Mouse (Mus musculus): ENCODE data around the gene Tpmt. TPM values are rescaled to one million over a fixed set of nuclear protein-coding genes. Genes with fewer than 3 reads are reported as not detected.

Tpmt gene
- total RNA-seq (2021), result 1 to 10 TPM; 3.7 to 6.6 TPM
- long read RNA-seq, experiment 1, partial matches to known transcripts, result 0 of 5 reads
- long read RNA-seq, experiment 1, other reads (novel, unspliced or antisense), result 5 of 5 reads
- long read RNA-seq, experiment 2, partial matches to known transcripts, result 0 of 2 reads
- long read RNA-seq, experiment 2, other reads (novel, unspliced or antisense), result 2 of 2 reads

DNA sequence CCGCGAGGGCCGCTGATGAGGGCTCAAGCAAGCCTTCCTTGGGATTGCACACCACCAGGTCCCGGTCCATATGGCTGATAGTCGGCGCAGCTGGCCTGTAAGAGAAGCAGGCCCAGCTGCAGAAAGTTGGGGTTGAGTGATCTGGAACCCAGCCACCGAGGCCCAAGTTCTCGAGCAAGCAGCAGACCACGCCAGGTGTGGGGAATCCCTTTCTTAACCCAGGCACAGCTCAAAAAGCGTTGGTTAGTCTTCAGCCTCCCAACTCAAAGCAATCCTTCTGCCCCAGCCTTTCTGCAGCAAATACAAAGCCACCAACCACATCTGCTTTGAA is at the start of gene Tpmt:
Gene Tpmt (minus strand): TSS at position 121 of the 331 bp plus-strand sequence.
- peak; percentile 5 for DNase-seq (ENCODE audit: low spot score)

DNA sequence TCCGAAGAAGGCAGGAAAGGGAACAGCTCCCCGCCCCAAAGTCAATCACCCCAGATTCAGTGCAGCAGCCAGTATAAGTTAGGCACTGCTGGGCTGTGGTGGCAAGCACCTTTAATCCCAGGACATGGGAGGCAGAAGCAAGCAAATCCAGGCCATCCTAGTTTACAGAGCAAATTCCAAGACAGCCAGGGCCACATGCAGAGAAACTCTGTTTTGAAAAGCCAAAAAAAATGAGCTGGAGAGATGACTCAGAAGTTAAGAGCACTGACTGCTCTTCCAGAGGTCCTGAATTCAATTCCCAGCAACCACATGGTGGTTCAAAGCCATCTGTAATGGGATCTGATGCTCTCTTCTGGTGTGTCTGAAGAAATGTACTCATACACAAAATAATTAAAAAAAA is 49.3 kb upstream of the Tpmt start:
- DNase-seq (ENCODE audit: low spot score), result no peak

DNA sequence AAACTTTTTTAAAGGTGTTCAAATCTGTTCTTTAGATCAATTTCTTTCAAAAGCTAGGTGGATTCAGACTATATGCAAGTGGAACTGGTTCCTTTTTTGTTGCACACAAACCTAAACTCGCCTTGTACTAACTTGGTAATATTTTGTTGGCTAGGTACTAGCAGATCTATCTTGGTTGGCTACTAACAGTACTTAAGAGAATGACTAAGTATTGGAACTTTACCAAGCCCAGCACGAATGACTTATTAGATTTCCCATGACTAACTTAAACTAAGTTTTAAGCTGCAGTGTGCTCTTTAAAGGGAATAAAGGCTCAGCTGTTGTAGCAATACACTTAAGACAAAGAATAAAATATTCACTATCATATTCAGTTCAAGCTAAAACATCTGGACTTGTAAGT is 44.7 kb upstream of the Tpmt start:
- no peak for DNase-seq (ENCODE audit: low spot score)

DNA sequence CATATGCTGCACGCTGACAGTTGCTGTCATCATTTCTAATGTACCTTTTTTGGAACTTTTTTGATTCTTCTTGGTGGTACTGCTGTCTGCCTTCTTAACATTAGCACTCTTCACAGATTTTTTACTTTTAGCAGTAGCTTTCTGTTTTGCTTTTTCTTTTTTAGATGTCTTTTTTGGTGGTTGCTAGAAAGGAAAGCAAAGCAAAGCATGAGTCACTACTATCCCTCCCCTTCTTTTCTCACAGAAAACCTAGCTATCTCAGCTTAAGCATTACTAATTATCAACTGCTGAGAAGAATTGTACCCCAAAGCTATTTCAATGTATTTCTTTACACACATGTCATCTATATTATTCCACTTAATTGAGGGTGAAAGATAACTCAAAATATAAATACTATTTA is 43.9 kb upstream of the Tpmt start:
- no peak for DNase-seq (ENCODE audit: low spot score)

DNA sequence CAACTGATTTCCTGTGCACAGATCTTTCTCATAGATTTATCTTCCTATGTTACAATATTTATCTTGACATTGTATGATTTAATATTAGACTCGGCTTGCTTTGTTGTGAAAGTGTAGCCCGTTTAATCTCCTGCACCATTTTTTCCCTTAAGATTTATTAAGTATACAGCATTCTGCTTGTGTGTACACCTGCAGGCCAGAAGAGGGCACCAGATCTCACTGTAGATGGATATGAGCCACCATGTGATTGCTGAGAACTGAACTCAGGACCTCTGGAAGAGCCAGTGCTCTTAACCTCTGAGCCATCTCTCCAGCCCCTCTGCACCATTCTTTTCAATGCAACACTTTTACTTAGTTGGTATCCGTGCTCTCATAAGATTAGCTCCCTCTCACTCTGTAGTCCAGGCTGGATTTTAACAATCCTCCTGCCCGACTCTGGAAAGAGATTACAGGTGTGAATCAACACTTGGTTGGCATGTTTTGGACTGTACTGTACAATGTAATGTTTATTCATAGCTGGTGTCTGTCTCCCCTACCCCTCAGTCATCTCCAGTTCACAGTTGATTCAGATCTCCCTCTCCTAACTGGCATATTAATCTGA is 36.5 kb upstream of the Tpmt start:
- DNase-seq (ENCODE audit: low spot score), result no peak

DNA sequence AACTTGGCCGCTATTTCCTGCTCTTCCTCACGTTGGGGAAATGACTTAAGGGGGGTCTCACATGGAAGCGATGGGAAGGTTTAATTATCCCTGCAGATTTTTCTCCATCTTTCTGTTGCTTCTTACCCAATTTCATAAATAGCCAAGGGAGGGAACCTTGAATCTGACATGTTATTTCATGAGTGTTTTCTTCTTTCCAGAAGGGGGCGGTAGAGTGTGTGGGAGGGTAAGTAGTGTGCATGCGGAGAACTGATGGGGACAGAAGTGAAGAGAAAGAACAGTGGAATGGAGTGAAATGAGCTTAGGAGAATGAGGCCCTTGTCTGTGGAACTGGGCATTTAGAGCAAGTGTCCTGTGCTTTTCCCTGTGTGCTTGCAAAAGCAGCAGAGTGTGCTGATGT is 34.3 kb upstream of the Tpmt start:
- no peak for DNase-seq (ENCODE audit: low spot score)

DNA sequence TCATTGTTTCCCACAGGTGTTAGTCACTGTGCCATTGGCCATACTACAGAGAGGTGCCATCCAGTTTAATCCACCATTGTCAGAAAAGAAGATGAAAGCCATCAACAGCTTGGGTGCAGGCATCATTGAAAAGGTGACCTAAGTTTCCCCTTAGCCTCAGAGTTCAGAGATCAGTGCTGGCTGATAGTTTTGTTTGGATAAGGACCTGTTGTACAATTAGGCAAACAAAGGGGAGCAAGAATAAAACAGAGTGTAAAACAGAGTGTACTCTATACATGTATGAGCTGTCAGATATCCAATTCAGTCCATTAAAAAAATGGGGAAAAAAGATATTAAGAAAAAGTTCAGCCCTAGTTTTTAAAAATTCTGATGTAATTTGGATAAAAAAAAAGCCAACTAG is 32.8 kb upstream of the Tpmt start:
- DNase-seq (ENCODE audit: low spot score), result no peak

DNA sequence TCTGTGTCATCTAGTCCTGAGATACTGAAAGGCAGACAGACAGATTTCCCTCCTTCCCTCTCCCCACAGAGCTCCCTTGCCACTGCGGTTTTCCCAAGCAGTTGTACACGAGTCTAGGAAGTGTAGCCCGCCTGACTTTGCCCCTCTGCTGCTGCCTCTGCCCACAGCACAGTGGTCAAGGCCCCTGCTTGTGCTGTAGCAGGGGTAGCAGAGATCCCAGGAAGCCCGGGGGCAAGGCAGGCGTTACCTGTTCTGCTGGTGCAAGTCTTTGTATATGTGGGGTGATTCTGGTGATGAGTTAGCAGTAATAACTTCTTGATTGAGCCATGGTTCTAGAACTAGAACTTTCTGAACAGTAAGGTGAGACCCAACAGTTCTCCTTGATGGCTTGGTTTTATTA is 31.6 kb upstream of the Tpmt start:
- no peak for DNase-seq (ENCODE audit: low spot score)

DNA sequence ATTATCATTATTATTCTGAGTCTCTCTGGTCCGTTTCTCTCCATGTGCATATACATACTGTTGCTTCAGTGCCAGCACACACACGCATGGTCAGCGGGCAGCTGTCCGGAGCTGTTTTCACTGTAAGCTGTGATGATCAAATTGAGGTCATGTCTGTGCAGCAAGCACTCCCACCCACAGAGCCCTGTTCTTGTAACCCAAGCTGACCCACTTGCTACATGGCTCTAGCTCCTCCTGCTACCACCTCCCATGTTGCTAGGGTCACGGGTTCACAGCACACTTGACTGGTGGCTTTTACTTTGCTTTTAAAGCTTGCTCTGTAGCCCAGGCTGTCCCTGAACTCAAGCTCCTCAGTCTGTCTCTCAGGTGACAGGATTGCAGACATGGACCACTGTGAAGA is 27.9 kb upstream of the Tpmt start:
- no peak for DNase-seq (ENCODE audit: low spot score)

DNA sequence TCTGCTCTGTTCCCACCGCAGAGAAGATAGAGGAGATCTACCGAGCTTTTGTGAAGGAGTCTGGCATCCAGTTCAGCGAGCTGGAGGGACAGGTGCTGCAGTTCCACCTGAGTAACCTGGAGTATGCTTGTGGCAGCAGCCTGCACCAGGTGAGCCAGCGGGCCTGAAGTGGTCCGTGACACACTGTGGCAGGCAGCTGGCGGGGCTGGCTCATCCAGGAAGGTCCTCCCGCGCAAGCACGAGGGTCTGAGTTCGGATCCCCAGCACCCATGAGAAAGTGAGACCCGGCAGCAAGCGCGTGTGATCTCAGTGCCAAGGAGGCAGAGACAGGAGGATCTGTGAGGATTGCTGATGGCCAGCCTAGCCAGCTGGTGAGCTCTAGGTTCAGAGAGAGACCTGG is 27.3 kb upstream of the Tpmt start:
- no peak for DNase-seq (ENCODE audit: low spot score)

DNA sequence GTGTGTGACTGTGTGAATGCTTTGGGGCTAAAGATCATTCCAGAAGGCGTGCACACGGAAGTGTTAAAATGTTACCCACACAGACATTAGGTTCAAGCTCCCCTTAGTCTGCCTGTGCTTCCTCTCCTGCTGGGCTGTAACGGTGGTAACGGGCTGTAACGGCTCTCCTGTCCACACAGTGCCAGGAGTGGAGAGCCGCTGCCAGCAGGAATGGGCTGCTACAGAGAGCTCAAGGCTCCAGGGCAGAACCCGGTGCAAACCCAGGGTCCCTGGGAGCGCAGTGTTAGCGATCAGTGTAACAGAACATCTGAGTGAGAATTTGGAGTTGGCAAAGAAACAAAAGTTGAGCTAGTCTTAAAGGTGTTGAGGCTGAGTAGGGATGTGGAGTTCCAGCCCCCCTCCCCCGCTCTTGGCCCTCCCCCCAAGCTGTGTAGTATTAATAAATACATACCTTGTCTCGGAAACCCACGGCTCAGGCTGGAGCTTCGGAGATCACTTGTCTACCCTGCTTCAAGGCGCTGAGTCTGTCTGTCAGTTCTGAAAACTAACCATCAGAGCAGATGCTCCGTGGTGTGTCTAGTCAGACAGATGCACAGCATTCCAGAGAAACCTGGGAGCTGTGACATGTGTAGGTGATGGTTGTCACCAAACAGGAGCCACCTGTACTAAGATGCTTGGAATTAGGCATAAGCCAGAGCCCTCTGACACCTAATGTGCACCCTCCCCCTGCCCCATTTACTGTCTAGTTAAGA is 26.0 kb upstream of the Tpmt start:
- DNase-seq (ENCODE audit: low spot score), result no peak

DNA sequence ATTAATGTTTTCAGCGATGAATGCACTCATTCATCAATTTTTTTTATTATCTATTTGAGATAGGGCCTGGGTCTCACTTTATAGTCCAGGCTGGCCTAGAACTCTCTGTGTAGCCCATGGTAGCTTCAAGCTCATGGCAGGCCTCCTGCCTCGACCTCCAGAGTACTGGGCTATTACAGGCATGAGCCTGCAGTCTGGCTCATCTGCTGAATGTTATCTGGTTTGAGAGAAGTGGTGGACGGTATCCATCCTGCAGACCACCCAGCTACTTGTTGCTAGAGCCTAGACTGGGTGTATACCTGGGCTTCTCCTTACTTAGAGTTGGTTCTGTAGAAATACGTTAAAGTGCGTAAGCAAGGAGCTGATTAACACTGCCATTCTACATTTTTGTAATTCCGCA is 22.5 kb upstream of the Tpmt start:
- no peak for DNase-seq (ENCODE audit: low spot score)

DNA sequence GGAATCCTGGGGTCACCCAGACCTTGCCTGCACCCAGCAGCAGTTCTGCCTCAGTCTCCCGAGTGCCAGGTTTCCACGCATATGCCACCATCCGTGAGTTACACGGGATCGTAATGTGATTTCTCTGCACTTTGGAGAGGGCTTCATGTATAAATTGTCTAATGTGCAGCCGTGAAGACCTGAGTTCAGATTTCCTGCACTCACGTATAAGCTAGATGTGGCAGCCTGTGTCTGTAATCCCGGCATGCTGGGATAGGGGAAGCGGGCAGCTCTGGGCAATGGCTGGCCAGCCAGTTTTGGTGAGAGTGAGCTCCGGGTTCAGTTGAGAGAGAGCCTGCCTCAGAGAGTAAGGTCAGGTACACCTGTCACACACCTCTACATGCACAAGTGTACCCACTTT is 22.0 kb upstream of the Tpmt start:
- no peak for DNase-seq (ENCODE audit: low spot score)

DNA sequence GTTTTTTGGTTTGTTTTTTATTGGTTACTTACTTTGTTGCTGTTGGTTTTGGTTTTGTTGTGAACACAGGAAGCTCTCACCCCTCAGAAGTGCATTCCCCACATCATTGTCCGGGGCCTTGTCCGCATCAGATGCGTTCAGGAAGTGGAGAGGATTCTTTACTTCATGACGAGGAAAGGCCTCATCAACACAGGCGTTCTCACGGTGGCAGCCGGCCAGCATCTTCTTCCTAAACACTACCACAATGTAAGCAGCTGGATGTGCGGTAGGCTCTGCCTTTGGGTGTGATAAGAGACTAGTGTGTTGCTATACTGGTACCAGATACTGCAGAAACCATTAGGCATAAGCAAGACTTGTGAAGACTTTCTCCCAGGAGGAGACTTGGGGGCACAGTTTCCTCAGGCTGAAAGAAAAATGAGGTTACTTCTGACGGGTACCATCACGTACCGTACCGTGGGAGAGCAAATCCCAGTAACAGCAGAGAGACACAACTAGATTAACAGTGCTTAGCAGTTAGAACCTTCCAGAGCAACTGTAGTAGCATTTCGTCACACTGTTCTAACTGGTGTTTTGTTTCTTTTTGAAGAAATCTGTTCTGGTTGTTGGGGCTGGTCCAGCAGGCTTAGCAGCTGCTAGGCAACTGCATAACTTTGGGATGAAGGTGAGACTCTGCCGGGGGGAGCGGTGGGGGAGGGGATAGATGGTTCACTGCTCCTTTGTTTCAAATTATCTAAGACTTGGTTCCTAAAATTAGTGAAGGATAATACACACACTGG is 19.6 kb upstream of the Tpmt start:
- no peak for DNase-seq (ENCODE audit: low spot score)

DNA sequence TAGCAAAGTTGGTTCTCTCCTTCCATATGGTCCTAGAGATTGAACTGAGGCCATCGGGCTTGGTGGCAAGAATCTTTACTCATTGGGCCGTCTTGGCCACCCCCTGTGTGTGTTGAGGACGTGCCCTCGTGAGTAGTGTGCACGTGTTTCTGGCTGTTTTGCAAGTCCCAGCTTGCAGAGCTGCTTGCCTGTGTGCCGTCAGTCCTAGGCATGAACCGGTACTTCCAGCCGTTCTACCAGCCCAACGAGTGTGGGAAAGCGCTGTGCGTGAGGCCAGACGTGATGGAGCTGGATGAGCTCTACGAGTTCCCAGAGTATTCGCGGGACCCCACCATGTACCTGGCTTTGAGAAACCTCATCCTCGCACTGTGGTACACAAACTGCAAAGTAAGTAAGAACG is 18.2 kb upstream of the Tpmt start:
- DNase-seq (ENCODE audit: low spot score), result no peak

DNA sequence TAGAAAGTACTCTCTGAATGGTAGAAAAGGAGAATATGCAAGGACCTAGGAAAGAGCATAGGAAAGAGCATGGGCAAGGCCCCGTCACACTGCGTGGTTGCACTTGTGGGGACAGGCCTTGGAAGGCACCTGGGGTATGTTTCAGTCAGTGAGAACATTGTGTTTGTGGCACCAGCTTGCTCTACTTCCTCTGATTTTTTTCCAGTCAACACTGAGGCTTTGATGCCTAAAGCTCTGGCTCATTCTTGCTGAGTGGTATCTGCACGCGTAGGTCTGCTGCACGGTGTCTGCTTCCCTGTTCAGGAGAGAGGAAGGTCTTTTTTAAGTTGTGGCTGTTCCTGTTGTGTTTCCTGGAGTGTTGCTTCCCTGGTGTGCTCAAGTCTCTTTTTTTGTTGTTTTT is 12.2 kb upstream of the Tpmt start:
- DNase-seq (ENCODE audit: low spot score), result no peak

DNA sequence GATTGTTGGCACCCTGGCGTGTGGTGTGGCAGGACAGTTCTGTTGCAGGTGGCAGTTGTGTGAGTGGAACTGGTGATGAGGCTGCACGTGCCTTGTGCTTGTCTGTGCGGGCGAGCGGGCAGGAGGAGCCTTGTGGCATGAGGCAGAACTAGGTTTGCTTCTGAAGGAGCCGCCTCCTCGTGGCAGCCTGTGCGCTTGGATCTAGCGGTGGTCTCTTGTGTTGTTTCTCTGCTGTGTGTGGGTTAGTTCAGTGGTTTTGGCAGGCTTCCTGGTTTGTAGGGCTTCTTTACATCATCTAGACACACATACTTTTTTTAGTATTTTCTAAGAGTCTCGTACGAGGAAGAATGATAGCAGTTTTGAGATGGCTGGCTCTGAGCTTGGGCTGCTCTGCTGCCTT is 11.6 kb upstream of the Tpmt start:
- DNase-seq (ENCODE audit: low spot score), result no peak

DNA sequence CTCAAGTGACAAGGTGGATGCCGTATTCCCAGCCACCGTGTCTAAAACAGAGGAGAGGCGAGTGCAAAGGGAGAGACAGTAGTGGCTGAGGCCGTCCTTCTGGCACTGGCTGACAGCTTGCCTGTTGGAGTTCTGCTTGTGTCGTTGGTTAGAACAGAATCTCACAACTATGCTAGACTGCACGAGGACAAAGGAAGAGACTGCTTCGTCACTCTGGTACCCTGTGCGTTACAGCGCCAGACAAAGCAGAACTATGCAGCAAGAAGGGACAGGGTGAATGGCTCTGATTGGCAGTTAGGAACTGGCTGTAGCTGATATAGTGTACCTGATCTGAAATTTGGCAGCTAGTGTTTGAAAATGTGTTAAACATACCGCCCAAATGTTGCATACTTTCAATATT is 9.4 kb upstream of the Tpmt start:
- DNase-seq (ENCODE audit: low spot score), result no peak

DNA sequence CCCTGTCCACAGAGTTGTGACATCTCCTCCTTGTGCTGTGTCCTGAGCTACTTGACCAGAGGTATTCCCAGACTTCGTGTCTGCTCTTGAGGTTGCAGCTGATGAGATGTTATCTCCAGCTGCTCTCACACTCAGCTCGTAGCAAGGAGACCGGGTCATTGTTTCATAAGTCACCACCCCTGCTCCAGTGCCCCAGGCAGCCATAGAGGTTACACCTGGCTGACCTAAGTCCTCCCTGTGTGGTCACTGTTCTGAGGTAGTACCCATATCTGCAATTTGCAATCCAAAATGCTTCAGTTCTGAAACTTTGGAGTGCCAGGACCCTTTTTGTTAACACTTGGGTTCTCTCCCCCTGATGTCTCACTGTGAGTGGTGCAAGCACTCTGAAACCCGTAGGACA is 5.5 kb upstream of the Tpmt start:
- DNase-seq (ENCODE audit: low spot score), result no peak

DNA sequence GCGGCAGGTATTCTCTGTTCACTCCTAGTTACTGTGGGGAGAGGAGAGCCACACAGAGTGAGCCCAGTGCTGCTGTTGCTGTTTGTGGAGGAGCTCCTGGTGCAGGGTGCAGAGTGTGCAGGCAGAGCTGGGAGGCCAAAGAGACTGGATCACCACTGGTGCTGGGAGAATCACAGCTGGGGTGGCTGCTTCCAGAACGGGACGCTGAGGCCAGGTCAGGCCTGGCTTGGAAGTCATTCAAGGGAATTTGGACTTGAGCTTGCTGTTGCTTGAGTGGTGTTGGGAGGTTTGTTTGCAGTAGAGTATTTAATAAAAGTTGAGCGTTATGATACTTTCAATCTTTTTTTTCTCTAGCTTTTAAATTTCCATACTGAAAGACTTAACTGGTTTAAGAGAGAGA is 3.5 kb upstream of the Tpmt start:
- peak; percentile 24 for DNase-seq (ENCODE audit: low spot score)

DNA sequence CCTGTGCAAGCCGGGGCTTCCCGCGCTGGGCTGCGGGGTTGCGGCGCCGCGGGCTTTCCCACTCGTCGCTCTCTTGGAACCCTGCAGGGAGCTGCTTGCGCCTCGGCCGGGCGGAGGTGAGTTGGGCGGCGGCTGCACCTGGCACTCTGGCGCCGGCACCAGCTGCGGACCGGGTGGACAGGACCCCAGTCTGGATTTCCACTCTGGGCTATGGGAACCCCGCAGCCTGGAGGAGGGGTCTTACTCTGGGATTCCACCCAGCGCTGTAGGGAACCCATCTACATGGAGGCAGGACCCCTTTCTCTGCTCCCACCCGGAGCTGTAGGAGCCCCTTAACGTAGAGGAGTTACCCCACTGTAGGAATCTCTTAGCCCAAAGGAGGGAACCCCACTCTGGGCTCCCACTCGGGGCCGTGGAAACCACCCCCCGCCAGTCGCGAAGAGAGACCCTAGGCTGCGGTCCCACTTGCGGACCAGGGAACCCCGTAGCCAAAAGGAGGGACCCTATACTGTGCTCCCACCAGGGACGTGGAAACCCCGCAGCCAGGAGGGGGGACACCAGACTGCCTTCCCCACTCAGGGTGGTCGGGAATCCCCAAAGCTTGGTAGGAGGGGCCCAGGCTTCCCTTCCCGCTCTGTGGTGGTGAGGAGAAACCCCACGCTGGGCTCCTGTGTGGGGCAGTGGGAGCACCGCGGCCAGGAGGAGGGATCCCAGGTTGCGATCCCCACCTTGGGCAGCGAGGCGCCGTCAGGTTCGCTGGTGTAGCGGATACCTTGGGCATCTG is 512 bp downstream of the Tpmt start:
- DNase-seq (ENCODE audit: low spot score), result peak; percentile 9

All from gastrocnemius, adult 18-20 months (tissue).